Mouse (Mus musculus): Measurements from ENCODE around the gene Pcolce. TPM values are rescaled to one million over a fixed set of nuclear protein-coding genes. Genes with fewer than 3 reads are reported as not detected.

Gene Pcolce
- polyA plus RNA-seq, 1 experiment from 2014 or later, result 133 TPM

GRCm38 (mm10) chr5:137598100-137598826 lies 15.3 kb downstream of the Pcolce start:
- Histone ChIP-seq H3K4me3 (ENCODE audit: low read depth, low read length) (no peak overlapping the region), H3K36me3 (replicated peaks; ENCODE audit: control insufficient read depth, insufficient read depth, low read depth, low read length) (no peaks in the 10 kb centered on the region), H3K27me3 (ENCODE audit: control insufficient read depth, insufficient read depth, low read length) (no peaks in the 10 kb centered on the region), H3K27ac (replicated peaks; ENCODE audit: low read depth, low read length) (no peak overlapping the region), H3K9me3 (replicated peaks; ENCODE audit: control insufficient read depth, low read length) (no peaks in the 10 kb centered on the region), H3K4me1 (ENCODE audit: control insufficient read depth, insufficient read depth, low read length) (no peaks in the 10 kb centered on the region), H3K4me2 (ENCODE audit: low read depth, low read length) (no peak overlapping the region), H3K9ac (replicated peaks; ENCODE audit: low read length) (no peak overlapping the region)
- ATAC-seq (replicated peaks; ENCODE audit: insufficient number of reproducible peaks, low FRiP score, low TSS enrichment, low read depth) (no peak), DNase-seq (ENCODE audit: low spot score) (no peak)
- 95% methylated on average over 2 of the region's 2 CpGs for WGBS

GRCm38 (mm10) chr5:137597625-137598024 lies 16.0 kb downstream of the Pcolce start:
- Histone ChIP-seq H3K4me1 (ENCODE audit: control insufficient read depth, insufficient read depth, low read length) (no peaks in the 10 kb centered on the region), H3K27ac (replicated peaks; ENCODE audit: low read depth, low read length) (no peak overlapping the region), H3K9me3 (replicated peaks; ENCODE audit: control insufficient read depth, low read length) (no peaks in the 10 kb centered on the region), H3K4me3 (ENCODE audit: low read depth, low read length) (no peak overlapping the region), H3K27me3 (ENCODE audit: control insufficient read depth, insufficient read depth, low read length) (no peaks in the 10 kb centered on the region), H3K4me2 (ENCODE audit: low read depth, low read length) (no peak overlapping the region), H3K9ac (replicated peaks; ENCODE audit: low read length) (no peak overlapping the region), H3K36me3 (replicated peaks; ENCODE audit: control insufficient read depth, insufficient read depth, low read depth, low read length) (no peaks in the 10 kb centered on the region)
- WGBS, result 96% methylated on average over 6 of the region's 6 CpGs
- ATAC-seq (replicated peaks; ENCODE audit: insufficient number of reproducible peaks, low FRiP score, low TSS enrichment, low read depth) (no peak), DNase-seq (ENCODE audit: low spot score) (no peak)

- WGBS, result 31% methylated on average over 30 of the region's 30 CpGs
- H3K27ac ChIP-seq (replicated peaks; ENCODE audit: low read depth, low read length), result no peak overlapping the region
- DNase-seq (ENCODE audit: low spot score), result no peak
- H3K9ac ChIP-seq (replicated peaks; ENCODE audit: low read length), result no peak overlapping the region
- ATAC-seq (replicated peaks; ENCODE audit: insufficient number of reproducible peaks, low FRiP score, low TSS enrichment, low read depth), result no peak
- no peaks in the 10 kb centered on the region for H3K4me1 ChIP-seq (ENCODE audit: control insufficient read depth, insufficient read depth, low read length)
- H3K4me3 ChIP-seq (ENCODE audit: low read depth, low read length), result no peak overlapping the region
- H3K36me3 ChIP-seq (replicated peaks; ENCODE audit: control insufficient read depth, insufficient read depth, low read depth, low read length), result no peaks in the 10 kb centered on the region
- H3K9me3 ChIP-seq (replicated peaks; ENCODE audit: control insufficient read depth, low read length), result no peaks in the 10 kb centered on the region
- H3K27me3 ChIP-seq (ENCODE audit: control insufficient read depth, insufficient read depth, low read length), result no peaks in the 10 kb centered on the region
- peak overlapping the region; percentile 19; the same call in 1 of the 2 replicates for H3K4me2 ChIP-seq (ENCODE audit: low read depth, low read length)
Measured at GRCm38 (mm10) chr5:137596601-137597261, 16.9 kb downstream of the Pcolce start.

- H3K4me3 ChIP-seq (ENCODE audit: low read depth, low read length), result no peak overlapping the region
- no peak for ATAC-seq (replicated peaks; ENCODE audit: insufficient number of reproducible peaks, low FRiP score, low TSS enrichment, low read depth)
- H3K4me1 ChIP-seq (ENCODE audit: control insufficient read depth, insufficient read depth, low read length), result no peaks in the 10 kb centered on the region
- no peak overlapping the region for H3K9ac ChIP-seq (replicated peaks; ENCODE audit: low read length)
- no peak overlapping the region for H3K27ac ChIP-seq (replicated peaks; ENCODE audit: low read depth, low read length)
- DNase-seq (ENCODE audit: low spot score), result no peak
- H3K36me3 ChIP-seq (replicated peaks; ENCODE audit: control insufficient read depth, insufficient read depth, low read depth, low read length), result no peaks in the 10 kb centered on the region
- no peaks in the 10 kb centered on the region for H3K9me3 ChIP-seq (replicated peaks; ENCODE audit: control insufficient read depth, low read length)
- no peaks in the 10 kb centered on the region for H3K27me3 ChIP-seq (ENCODE audit: control insufficient read depth, insufficient read depth, low read length)
- 82% methylated on average over 7 of the region's 7 CpGs for WGBS
- H3K4me2 ChIP-seq (ENCODE audit: low read depth, low read length), result no peak overlapping the region
Measured at GRCm38 (mm10) chr5:137595921-137596320, 17.7 kb downstream of the Pcolce start.

- ATAC-seq (replicated peaks; ENCODE audit: insufficient number of reproducible peaks, low FRiP score, low TSS enrichment, low read depth) (no peak), DNase-seq (ENCODE audit: low spot score) (no peak)
- Histone ChIP-seq H3K9me3 (replicated peaks; ENCODE audit: control insufficient read depth, low read length) (no peaks in the 10 kb centered on the region), H3K27ac (replicated peaks; ENCODE audit: low read depth, low read length) (no peak overlapping the region), H3K36me3 (replicated peaks; ENCODE audit: control insufficient read depth, insufficient read depth, low read depth, low read length) (no peaks in the 10 kb centered on the region), H3K4me1 (ENCODE audit: control insufficient read depth, insufficient read depth, low read length) (no peaks in the 10 kb centered on the region), H3K27me3 (ENCODE audit: control insufficient read depth, insufficient read depth, low read length) (no peaks in the 10 kb centered on the region), H3K4me3 (ENCODE audit: low read depth, low read length) (no peak overlapping the region), H3K4me2 (ENCODE audit: low read depth, low read length) (no peak overlapping the region), H3K9ac (replicated peaks; ENCODE audit: low read length) (no peak overlapping the region)
- WGBS, result 71% methylated on average over 5 of the region's 5 CpGs
Measured at GRCm38 (mm10) chr5:137590507-137590906, 23.1 kb downstream of the Pcolce start.

GRCm38 (mm10) chr5:137584976-137585375 lies 28.6 kb downstream of the Pcolce start:
- no peak overlapping the region for H3K4me2 ChIP-seq (ENCODE audit: low read depth, low read length)
- H3K9ac ChIP-seq (replicated peaks; ENCODE audit: low read length), result no peak overlapping the region
- H3K9me3 ChIP-seq (replicated peaks; ENCODE audit: control insufficient read depth, low read length), result no peaks in the 10 kb centered on the region
- ATAC-seq (replicated peaks; ENCODE audit: insufficient number of reproducible peaks, low FRiP score, low TSS enrichment, low read depth), result no peak
- WGBS, result 36% methylated on average over 8 of the region's 8 CpGs
- H3K36me3 ChIP-seq (replicated peaks; ENCODE audit: control insufficient read depth, insufficient read depth, low read depth, low read length), result no peaks in the 10 kb centered on the region
- 0 out of 2 replicates have a peak, but pooled peaks cover 3% of the 10 kb centered on the region for H3K27me3 ChIP-seq (ENCODE audit: control insufficient read depth, insufficient read depth, low read length)
- no peak overlapping the region for H3K27ac ChIP-seq (replicated peaks; ENCODE audit: low read depth, low read length)
- H3K4me1 ChIP-seq (ENCODE audit: control insufficient read depth, insufficient read depth, low read length), result peaks cover 5% of the 10 kb centered on the region; the same call in 1 of the 2 replicates
- peak; percentile 77 for DNase-seq (ENCODE audit: low spot score)
- no peak overlapping the region for H3K4me3 ChIP-seq (ENCODE audit: low read depth, low read length)

- ATAC-seq (replicated peaks; ENCODE audit: insufficient number of reproducible peaks, low FRiP score, low TSS enrichment, low read depth), result peak; percentile 47
- H3K4me3 ChIP-seq (ENCODE audit: low read depth, low read length), result peak overlapping the region; percentile 23
- DNase-seq (ENCODE audit: low spot score), result peak; percentile 69
- H3K27ac ChIP-seq (replicated peaks; ENCODE audit: low read depth, low read length), result no peak overlapping the region
- H3K9ac ChIP-seq (replicated peaks; ENCODE audit: low read length), result peak overlapping the region; percentile 41
- WGBS, result 11% methylated on average over 27 of the region's 27 CpGs
- H3K4me1 ChIP-seq (ENCODE audit: control insufficient read depth, insufficient read depth, low read length), result peaks cover 5% of the 10 kb centered on the region; the same call in 1 of the 2 replicates
- 0 out of 2 replicates have a peak, but pooled peaks cover 3% of the 10 kb centered on the region for H3K27me3 ChIP-seq (ENCODE audit: control insufficient read depth, insufficient read depth, low read length)
- no peaks in the 10 kb centered on the region for H3K9me3 ChIP-seq (replicated peaks; ENCODE audit: control insufficient read depth, low read length)
- no peaks in the 10 kb centered on the region for H3K36me3 ChIP-seq (replicated peaks; ENCODE audit: control insufficient read depth, insufficient read depth, low read depth, low read length)
- peak overlapping the region; percentile 67 for H3K4me2 ChIP-seq (ENCODE audit: low read depth, low read length)
Measured at GRCm38 (mm10) chr5:137583670-137584169, 29.9 kb downstream of the Pcolce start.

- 27% methylated on average over 8 of the region's 8 CpGs for whole genome bisulfite sequencing
- Histone ChIP-seq H3K36me3 (replicated peaks; ENCODE audit: control insufficient read depth, insufficient read depth, low read depth, low read length) (no peaks in the 10 kb centered on the region), H3K9me3 (replicated peaks; ENCODE audit: control insufficient read depth, low read length) (no peaks in the 10 kb centered on the region), H3K4me3 (ENCODE audit: low read depth, low read length) (no peak overlapping the region), H3K27me3 (ENCODE audit: control insufficient read depth, insufficient read depth, low read length) (0 out of 2 replicates have a peak, but pooled peaks cover 3% of the 10 kb centered on the region), H3K4me2 (ENCODE audit: low read depth, low read length) (no peak overlapping the region), H3K4me1 (ENCODE audit: control insufficient read depth, insufficient read depth, low read length) (peaks cover 5% of the 10 kb centered on the region; the same call in 1 of the 2 replicates), H3K9ac (replicated peaks; ENCODE audit: low read length) (no peak overlapping the region), H3K27ac (replicated peaks; ENCODE audit: low read depth, low read length) (no peak overlapping the region)
- DNase-seq (ENCODE audit: low spot score) (no peak), ATAC-seq (replicated peaks; ENCODE audit: insufficient number of reproducible peaks, low FRiP score, low TSS enrichment, low read depth) (no peak)
Measured at GRCm38 (mm10) chr5:137582702-137583101, 30.9 kb downstream of the Pcolce start.

Measured in embryonic facial prominence, embryonic 11.5 days (tissue).